Mouse (Mus musculus) intestine, embryonic 14.5 days (tissue): ENCODE results near the gene Amelx. TPM values are rescaled to one million over a fixed set of nuclear protein-coding genes. Genes with fewer than 3 reads are reported as not detected.

ENCODE experiments used
- ATAC-seq: fragments of 200-750 bp; cut with Nextera tagmentation; replicated peaks from 2 replicates; pipeline ENCODE4 v1.8.0; 2017; ENCODE audit warnings: low read depth, moderate number of reproducible peaks, moderate TSS enrichment, moderate library complexity; ENCODE audit not compliant: low FRiP score, low TSS enrichment
- DNase-seq: peaks from one replicate; pipeline ENCODE4 v3.0.0-alpha.2; 2018; ENCODE audit warnings: low spot score
- H3K27ac ChIP-seq: fragments of 300-500 bp; sonication (generic); 2 replicates; pipeline ENCODE4 v1.5.1; 2014; ENCODE audit warnings: low read depth, mild to moderate bottlenecking, control low read depth
- H3K27me3 ChIP-seq: fragments of 300-500 bp; sonication (generic); replicated peaks from 2 replicates; pipeline ENCODE4 v1.6.1; 2014; ENCODE audit warnings: low read length, control low read depth; ENCODE audit not compliant: control insufficient read depth, insufficient read depth
- H3K36me3 ChIP-seq: fragments of 300-500 bp; sonication (generic); 2 replicates; pipeline ENCODE4 v1.6.1; 2014; ENCODE audit warnings: low read length, control low read depth; ENCODE audit not compliant: control insufficient read depth, insufficient read depth
- H3K4me1 ChIP-seq: fragments of 300-500 bp; sonication (generic); replicated peaks from 2 replicates; pipeline ENCODE4 v1.6.1; 2014; ENCODE audit warnings: low read length, control low read depth, mixed read lengths; ENCODE audit not compliant: control insufficient read depth, insufficient read depth
- H3K4me2 ChIP-seq: fragments of 300-500 bp; sonication (generic); 2 replicates; pipeline ENCODE4 v1.6.1; 2014; ENCODE audit warnings: low read length
- H3K4me3 ChIP-seq: fragments of 300-500 bp; sonication (generic); 2 replicates; pipeline ENCODE4 v1.5.1; 2014; ENCODE audit warnings: low read depth, low read length, control low read depth, mixed read lengths
- H3K9ac ChIP-seq: fragments of 300-500 bp; sonication (generic); 2 replicates; pipeline ENCODE4 v1.6.1; 2014; ENCODE audit warnings: mild to moderate bottlenecking, low read length
- H3K9me3 ChIP-seq: fragments of 300-500 bp; sonication (generic); 2 replicates; pipeline ENCODE4 v1.6.1; 2016; ENCODE audit warnings: low read length, control low read depth; ENCODE audit not compliant: control insufficient read depth
- WGBS: fragments of 180-500 bp; shearing (Covaris S2); extraction: QIAGEN DNeasy Blood & Tissue Kit; methylation state at CpG from one replicate; pipeline ENCODE4 v1.1.7; 2014; 5-methylcytosine and 5-hydroxymethylcytosine counted together
- polyA plus RNA-seq: library from polyadenylated mRNA; unstranded; fragments of >200 nt; fragmentation: Nextera tagmentation; extraction: Ambion mirVana; gene quantifications from 2 replicates; pipeline ENCODE4 v1.2.1, GENCODE M21; 2014

Amelx gene
- polyA plus RNA-seq, result not detected in 2 replicates

- no peaks in the 10 kb centered on the region for H3K9me3 ChIP-seq
- no peak within 1 kb of the TSS for H3K4me2 ChIP-seq
- no peak within 1 kb of the TSS for H3K4me3 ChIP-seq
- no peak within 1 kb of the TSS for H3K27ac ChIP-seq
- H3K36me3 ChIP-seq, result no peaks in the 10 kb centered on the region
- ATAC-seq (no peak), DNase-seq (no peak)
- no peak within 1 kb of the TSS for H3K9ac ChIP-seq
- 90% methylated on average over 5 of the region's 5 CpGs for WGBS
- H3K27me3 ChIP-seq, result 0 out of 2 replicates have a peak, but pooled peaks cover 3% of the 10 kb centered on the region
- H3K4me1 ChIP-seq, result no peaks in the 10 kb centered on the region
These were observed at the start of gene Amelx for GRCm38 (mm10) chrX:169187100-169187499. Amelx (minus strand) TSS chrX:169187200.

DNA sequence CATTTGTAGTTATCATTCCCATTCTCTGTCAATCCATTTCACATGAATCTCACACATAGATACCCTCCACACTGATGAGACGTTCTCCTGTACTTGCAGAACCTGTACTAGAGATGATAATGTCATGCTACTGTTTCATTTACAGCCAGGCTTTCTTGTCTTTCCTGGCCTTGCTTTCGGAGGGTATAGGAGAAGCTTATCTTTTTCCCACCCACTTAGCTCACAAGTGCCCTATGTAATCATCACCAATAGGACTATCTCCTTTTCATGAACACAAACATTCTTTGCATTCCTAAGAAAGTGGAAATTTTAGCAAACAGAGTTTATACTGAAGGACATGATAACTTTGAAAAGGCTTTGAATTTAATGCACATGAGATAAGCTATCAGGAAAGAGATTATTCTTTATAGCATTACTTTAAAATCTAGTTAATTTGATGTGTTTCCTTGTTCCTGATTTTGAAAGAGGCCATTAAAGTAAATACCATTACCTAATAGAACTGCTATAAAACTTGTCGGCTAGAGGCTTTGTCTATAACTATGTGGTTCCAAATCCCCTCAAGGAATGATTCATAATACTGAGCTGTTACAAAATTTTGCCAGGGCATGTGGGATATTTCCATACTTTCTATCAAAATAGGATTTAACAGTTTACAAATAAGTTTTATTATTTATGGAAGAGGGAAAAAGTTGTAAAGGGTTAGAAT lies 35.5 kb upstream of the Amelx start:
- Histone ChIP-seq H3K4me1 (no peaks in the 10 kb centered on the region), H3K36me3 (no peaks in the 10 kb centered on the region), H3K4me3 (no peak overlapping the region), H3K9ac (no peak overlapping the region), H3K27me3 (0 out of 2 replicates have a peak, but pooled peaks cover 4% of the 10 kb centered on the region), H3K9me3 (no peaks in the 10 kb centered on the region), H3K4me2 (no peak overlapping the region), H3K27ac (no peak overlapping the region)
- ATAC-seq (peak; percentile 70), DNase-seq (no peak)
- WGBS, result 62% methylated on average over 3 of the region's 3 CpGs

- ATAC-seq (no peak), DNase-seq (no peak)
- 70% methylated on average over 8 of the region's 8 CpGs for WGBS
- Histone ChIP-seq H3K27ac (no peak overlapping the region), H3K4me2 (no peak overlapping the region), H3K9me3 (no peaks in the 10 kb centered on the region), H3K4me1 (no peaks in the 10 kb centered on the region), H3K27me3 (0 out of 2 replicates have a peak, but pooled peaks cover 4% of the 10 kb centered on the region), H3K9ac (no peak overlapping the region), H3K4me3 (no peak overlapping the region), H3K36me3 (no peaks in the 10 kb centered on the region)
These were observed 33.1 kb upstream of the Amelx start for GRCm38 (mm10) chrX:169220064-169220463.

- H3K36me3 ChIP-seq, result no peaks in the 10 kb centered on the region
- H3K27me3 ChIP-seq, result 0 out of 2 replicates have a peak, but pooled peaks cover 2% of the 10 kb centered on the region
- no peak overlapping the region for H3K27ac ChIP-seq
- H3K4me1 ChIP-seq, result no peaks in the 10 kb centered on the region
- no peak overlapping the region for H3K4me3 ChIP-seq
- DNase-seq (no peak), ATAC-seq (peak; percentile 70; the same call in 1 of the 2 replicates)
- WGBS, result 69% methylated on average over 3 of the region's 3 CpGs
- no peak overlapping the region for H3K4me2 ChIP-seq
- no peaks in the 10 kb centered on the region for H3K9me3 ChIP-seq
- H3K9ac ChIP-seq, result no peak overlapping the region
These were observed 23.0 kb upstream of the Amelx start for GRCm38 (mm10) chrX:169210019-169210418.

DNA sequence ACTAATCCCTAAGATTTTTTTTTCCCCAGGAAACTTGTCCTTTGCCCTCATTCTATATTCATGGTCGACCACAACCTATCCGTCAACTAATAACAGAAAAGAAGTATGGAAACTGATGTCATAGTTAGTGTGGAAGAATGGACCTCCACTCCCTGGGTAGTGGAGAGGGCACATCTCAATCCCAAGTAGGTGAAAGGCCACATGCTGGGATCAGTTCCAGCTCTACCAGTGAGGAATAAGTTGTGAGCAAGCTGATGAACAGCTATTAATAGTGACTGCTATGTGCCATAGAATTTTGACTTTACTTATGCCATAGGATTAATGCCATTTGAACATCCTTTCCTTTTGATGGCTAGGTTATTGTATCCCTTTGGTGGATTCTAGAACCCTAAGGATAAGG lies 8.4 kb downstream of the Amelx start:
- Histone ChIP-seq H3K27me3 (no peaks in the 10 kb centered on the region), H3K27ac (no peak overlapping the region), H3K4me2 (no peak overlapping the region), H3K36me3 (no peaks in the 10 kb centered on the region), H3K9me3 (no peaks in the 10 kb centered on the region), H3K9ac (no peak overlapping the region), H3K4me1 (no peaks in the 10 kb centered on the region), H3K4me3 (no peak overlapping the region)
- 83% methylated on average over 2 of the region's 2 CpGs for WGBS
- ATAC-seq (no peak), DNase-seq (no peak)

DNA sequence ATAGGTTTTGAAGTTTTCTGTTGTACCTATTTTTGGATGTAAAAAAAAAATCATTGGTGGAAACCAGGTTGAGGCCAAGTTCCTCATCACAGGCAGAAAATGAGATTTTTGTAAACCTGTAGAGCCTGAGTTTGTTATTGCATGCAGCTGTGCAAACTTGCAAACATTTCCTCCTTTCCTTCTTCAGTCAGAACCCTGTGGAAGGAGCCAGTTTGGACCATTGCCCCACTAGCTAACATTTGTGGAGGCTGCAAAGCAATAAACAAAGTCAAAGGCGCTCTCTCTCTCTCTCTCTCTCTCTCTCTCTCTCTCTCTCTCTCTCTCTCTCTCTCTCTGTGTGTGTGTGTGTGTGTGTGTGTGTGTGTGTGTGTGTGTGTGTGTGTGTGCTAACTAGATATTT lies 13.2 kb downstream of the Amelx start:
- DNase-seq, result no peak
- no peak overlapping the region for H3K27ac ChIP-seq
- H3K9me3 ChIP-seq, result no peaks in the 10 kb centered on the region
- H3K36me3 ChIP-seq, result no peaks in the 10 kb centered on the region
- ATAC-seq, result no peak
- H3K4me1 ChIP-seq, result no peaks in the 10 kb centered on the region
- H3K9ac ChIP-seq, result no peak overlapping the region
- H3K4me3 ChIP-seq, result no peak overlapping the region
- no peaks in the 10 kb centered on the region for H3K27me3 ChIP-seq
- no peak overlapping the region for H3K4me2 ChIP-seq
- WGBS, result 45% methylated on average over 1 of the region's 1 CpGs

DNA sequence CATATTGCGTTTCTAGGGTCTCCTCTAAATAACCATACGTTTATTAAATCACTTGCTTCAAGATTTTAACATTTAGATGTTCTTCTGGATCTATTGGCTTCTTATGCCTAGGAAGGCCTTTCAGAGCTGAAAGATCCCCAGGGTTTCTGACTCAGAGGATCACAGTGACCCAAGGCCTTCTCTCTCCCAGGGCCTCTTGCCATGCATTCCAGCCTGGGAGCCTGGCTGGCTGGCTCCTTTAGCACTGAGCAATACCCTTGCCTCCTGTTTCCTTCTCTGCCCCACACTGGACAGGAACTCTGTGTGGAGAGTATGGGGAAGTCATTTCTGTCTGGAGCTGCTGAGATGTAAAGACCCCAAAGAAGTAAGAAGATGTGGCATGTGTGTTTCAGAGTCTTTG lies 16.0 kb downstream of the Amelx start:
- no peak overlapping the region for H3K9ac ChIP-seq
- no peaks in the 10 kb centered on the region for H3K9me3 ChIP-seq
- 87% methylated on average over 2 of the region's 2 CpGs for WGBS
- no peak overlapping the region for H3K4me3 ChIP-seq
- no peak for ATAC-seq
- H3K27ac ChIP-seq, result no peak overlapping the region
- no peaks in the 10 kb centered on the region for H3K36me3 ChIP-seq
- H3K4me2 ChIP-seq, result no peak overlapping the region
- H3K4me1 ChIP-seq, result no peaks in the 10 kb centered on the region
- DNase-seq, result no peak
- H3K27me3 ChIP-seq, result 0 out of 2 replicates have a peak, but pooled peaks cover 3% of the 10 kb centered on the region

DNA sequence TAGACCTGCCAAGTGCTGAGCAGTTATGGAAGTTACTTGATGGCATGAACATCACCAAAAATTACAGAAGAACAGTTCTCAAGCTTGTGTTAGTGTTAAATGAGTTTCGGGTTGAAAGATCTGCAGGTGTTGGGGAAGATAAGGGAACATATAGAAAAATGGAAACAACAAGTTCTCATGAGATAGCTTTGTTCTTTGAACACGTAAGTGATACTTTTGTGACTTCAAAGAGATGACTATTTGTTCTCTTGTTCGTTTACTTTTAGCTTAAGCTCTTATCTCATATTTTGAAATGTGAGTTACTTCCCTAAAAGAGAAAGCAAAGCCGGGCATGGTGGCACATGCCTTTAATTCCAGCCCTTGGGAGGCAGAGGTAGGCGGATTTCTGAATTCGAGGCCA lies 28.6 kb downstream of the Amelx start:
- no peaks in the 10 kb centered on the region for H3K9me3 ChIP-seq
- H3K4me1 ChIP-seq, result no peaks in the 10 kb centered on the region
- DNase-seq (no peak), ATAC-seq (no peak)
- no peak overlapping the region for H3K27ac ChIP-seq
- no peaks in the 10 kb centered on the region for H3K36me3 ChIP-seq
- H3K4me3 ChIP-seq, result no peak overlapping the region
- 75% methylated on average over 6 of the region's 6 CpGs for WGBS
- H3K27me3 ChIP-seq, result no peaks in the 10 kb centered on the region
- no peak overlapping the region for H3K9ac ChIP-seq
- no peak overlapping the region for H3K4me2 ChIP-seq

DNA sequence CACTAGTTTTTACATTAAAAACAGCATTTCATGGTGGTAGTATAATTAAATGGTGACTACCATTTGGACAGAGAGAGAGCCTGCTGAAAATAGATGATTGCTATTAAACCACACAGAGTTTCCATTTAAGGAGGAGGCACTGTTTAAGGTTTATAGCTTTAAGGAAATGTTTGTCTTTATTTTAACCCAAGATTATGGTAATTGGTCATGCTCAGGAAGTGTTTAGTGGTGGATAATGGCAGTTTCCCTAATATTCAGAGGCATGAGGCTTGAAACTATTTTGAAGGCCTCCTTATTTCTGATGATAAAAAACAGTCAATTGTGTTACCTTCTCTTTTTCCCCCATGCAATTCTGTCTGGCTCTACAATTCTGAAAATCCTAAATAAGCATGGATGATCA lies 33.2 kb downstream of the Amelx start:
- H3K27me3 ChIP-seq, result no peaks in the 10 kb centered on the region
- H3K36me3 ChIP-seq, result no peaks in the 10 kb centered on the region
- no peak overlapping the region for H3K27ac ChIP-seq
- H3K9ac ChIP-seq, result no peak overlapping the region
- no peaks in the 10 kb centered on the region for H3K9me3 ChIP-seq
- DNase-seq (no peak), ATAC-seq (no peak)
- no peak overlapping the region for H3K4me3 ChIP-seq
- no peak overlapping the region for H3K4me2 ChIP-seq
- no peaks in the 10 kb centered on the region for H3K4me1 ChIP-seq
